Mouse (Mus musculus) lung, postnatal 0 days (tissue): Measurements from ENCODE around the gene Rgs12.

ENCODE experiments used
- CTCF ChIP-seq: IDR thresholded peaks from 2 replicates; pipeline ENCODE4 v1.5.1; 2016; ENCODE audit warnings: antibody characterized with exemption, mild to moderate bottlenecking
- EP300 ChIP-seq: IDR thresholded peaks from 2 replicates; pipeline ENCODE4 v1.6.1; 2016; ENCODE audit warnings: antibody characterized with exemption, mild to moderate bottlenecking, control low read depth

GRCm38 (mm10) chr5:34956151-34956550 lies 6.9 kb downstream of the Rgs12 start:
- TF ChIP-seq CTCF (no peak), EP300 (no peak)
